Mouse (Mus musculus): Measurements from ENCODE around the gene Grip2. TPM values are rescaled to one million over a fixed set of nuclear protein-coding genes. Genes with fewer than 3 reads are reported as not detected.
A peak's percentile ranks its signal among the peaks of the same experiment; 100 is the strongest.

Grip2 gene
- polyA plus RNA-seq, 1 experiment from 2014 or later = 0.55 TPM

DNA sequence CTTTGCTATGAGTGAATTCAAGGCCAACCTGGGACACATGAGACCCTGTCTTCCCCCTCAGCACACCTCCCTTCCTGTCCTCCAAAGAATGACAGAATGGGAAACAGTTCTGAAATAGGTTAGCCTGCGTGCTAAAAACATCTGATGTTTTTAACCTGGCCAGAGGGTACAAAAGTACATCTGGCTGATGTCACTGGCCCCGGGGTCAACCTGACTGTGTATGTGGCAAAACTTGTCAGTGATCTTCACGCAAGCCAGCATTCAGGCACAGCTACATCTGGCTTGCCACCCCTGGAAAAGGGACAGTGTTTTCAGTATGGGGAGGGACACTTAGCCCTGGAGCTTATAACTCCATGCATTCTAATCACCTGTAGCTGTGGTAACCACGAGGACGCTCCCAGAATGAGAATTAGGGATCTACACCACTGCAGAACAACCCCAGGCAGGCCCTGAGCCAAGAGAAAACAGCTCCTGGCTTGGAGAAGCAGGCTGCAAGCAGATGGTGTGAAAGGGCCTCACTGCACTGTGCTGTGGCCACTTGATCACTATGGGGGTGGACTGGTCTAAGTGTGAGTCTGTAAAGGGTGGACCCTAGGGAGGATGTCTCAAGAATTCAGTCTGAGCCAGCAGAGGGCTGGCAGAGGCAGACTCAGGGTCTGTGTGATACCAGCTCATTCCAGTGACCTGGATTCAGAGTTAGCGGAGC is 107.9 kb downstream of the Grip2 start:
- no peak overlapping the region for H3K4me2 ChIP-seq (ENCODE audit: low read depth, low read length, severe bottlenecking)
- DNase-seq (ENCODE audit: low spot score) (no peak), ATAC-seq (replicated peaks; ENCODE audit: low FRiP score) (peak; percentile 63)
- H3K27me3 ChIP-seq (ENCODE audit: control insufficient read depth, insufficient read depth, low read length) = no peaks in the 10 kb centered on the region
- 59% methylated on average over 6 of the region's 6 CpGs for WGBS
- H3K9me3 ChIP-seq (ENCODE audit: control insufficient read depth, low read length) = no peaks in the 10 kb centered on the region
- H3K4me1 ChIP-seq (replicated peaks; ENCODE audit: control insufficient read depth, insufficient read depth, low read length) = peaks cover 30% of the 10 kb centered on the region
- no peaks in the 10 kb centered on the region; the same call in 1 of the 2 replicates for H3K36me3 ChIP-seq (ENCODE audit: control insufficient read depth, insufficient read depth, low read length)
- peak overlapping the region; percentile 79 for H3K27ac ChIP-seq (ENCODE audit: low read depth, low read length)
- peak overlapping the region; percentile 31; the same call in 1 of the 2 replicates for H3K9ac ChIP-seq (ENCODE audit: low read length)
- no peak overlapping the region for H3K4me3 ChIP-seq (ENCODE audit: low read depth, low read length)

DNA sequence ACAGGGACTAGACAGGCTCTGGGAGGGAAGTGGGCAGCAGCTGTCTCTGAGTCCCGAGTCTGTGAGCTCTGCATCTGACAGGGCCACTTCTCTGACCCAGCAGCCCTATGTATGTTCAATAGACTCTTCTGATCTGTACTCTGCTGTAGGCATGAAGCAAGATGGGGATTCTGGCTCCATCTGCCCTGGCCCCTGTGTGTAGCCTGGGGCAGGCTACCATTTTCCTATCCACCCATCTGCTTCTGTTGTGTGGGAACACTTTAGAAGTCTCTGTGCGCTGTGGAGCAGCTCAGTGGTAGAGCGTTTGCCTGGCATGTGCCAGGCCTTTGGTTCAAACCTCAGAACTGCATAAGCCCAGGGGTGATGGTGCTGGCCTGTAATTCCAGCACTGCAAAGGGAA is 108.4 kb downstream of the Grip2 start:
- Histone ChIP-seq H3K9me3 (ENCODE audit: control insufficient read depth, low read length) (no peaks in the 10 kb centered on the region), H3K4me3 (ENCODE audit: low read depth, low read length) (no peak overlapping the region), H3K9ac (ENCODE audit: low read length) (no peak overlapping the region), H3K4me1 (replicated peaks; ENCODE audit: control insufficient read depth, insufficient read depth, low read length) (peaks cover 32% of the 10 kb centered on the region), H3K27me3 (ENCODE audit: control insufficient read depth, insufficient read depth, low read length) (no peaks in the 10 kb centered on the region), H3K4me2 (ENCODE audit: low read depth, low read length, severe bottlenecking) (no peak overlapping the region), H3K27ac (ENCODE audit: low read depth, low read length) (peak overlapping the region; percentile 66), H3K36me3 (ENCODE audit: control insufficient read depth, insufficient read depth, low read length) (no peaks in the 10 kb centered on the region; the same call in 1 of the 2 replicates)
- WGBS = 70% methylated on average over 3 of the region's 3 CpGs
- ATAC-seq (replicated peaks; ENCODE audit: low FRiP score) = no peak
- DNase-seq (ENCODE audit: low spot score) = no peak

DNA sequence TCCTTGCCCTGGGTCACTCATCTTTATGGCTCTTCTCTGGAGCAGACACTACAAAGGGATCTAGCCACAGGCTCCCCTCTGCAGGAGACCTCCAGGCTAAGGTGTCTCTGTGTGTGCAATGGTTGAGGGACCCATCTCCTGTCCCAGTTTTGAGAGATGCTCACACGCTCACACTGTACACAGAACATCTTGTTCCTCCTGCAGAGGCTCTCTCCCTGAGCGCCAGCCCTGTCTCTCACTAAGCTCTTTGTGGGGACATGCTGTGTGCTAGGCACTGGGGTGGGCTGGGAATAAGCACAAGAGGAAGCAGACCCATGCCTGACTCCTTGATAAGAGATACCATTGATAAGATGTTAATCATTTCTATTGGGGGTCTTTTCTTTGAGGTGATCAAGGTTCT is 109.0 kb downstream of the Grip2 start:
- no peak for ATAC-seq (replicated peaks; ENCODE audit: low FRiP score)
- Histone ChIP-seq H3K27ac (ENCODE audit: low read depth, low read length) (peak overlapping the region; percentile 66; the same call in 1 of the 2 replicates), H3K4me3 (ENCODE audit: low read depth, low read length) (no peak overlapping the region), H3K9me3 (ENCODE audit: control insufficient read depth, low read length) (no peaks in the 10 kb centered on the region), H3K4me1 (replicated peaks; ENCODE audit: control insufficient read depth, insufficient read depth, low read length) (peaks cover 37% of the 10 kb centered on the region), H3K9ac (ENCODE audit: low read length) (no peak overlapping the region), H3K36me3 (ENCODE audit: control insufficient read depth, insufficient read depth, low read length) (no peaks in the 10 kb centered on the region), H3K27me3 (ENCODE audit: control insufficient read depth, insufficient read depth, low read length) (no peaks in the 10 kb centered on the region), H3K4me2 (ENCODE audit: low read depth, low read length, severe bottlenecking) (no peak overlapping the region)
- no peak for DNase-seq (ENCODE audit: low spot score)
- whole genome bisulfite sequencing = 86% methylated on average over 2 of the region's 2 CpGs

DNA sequence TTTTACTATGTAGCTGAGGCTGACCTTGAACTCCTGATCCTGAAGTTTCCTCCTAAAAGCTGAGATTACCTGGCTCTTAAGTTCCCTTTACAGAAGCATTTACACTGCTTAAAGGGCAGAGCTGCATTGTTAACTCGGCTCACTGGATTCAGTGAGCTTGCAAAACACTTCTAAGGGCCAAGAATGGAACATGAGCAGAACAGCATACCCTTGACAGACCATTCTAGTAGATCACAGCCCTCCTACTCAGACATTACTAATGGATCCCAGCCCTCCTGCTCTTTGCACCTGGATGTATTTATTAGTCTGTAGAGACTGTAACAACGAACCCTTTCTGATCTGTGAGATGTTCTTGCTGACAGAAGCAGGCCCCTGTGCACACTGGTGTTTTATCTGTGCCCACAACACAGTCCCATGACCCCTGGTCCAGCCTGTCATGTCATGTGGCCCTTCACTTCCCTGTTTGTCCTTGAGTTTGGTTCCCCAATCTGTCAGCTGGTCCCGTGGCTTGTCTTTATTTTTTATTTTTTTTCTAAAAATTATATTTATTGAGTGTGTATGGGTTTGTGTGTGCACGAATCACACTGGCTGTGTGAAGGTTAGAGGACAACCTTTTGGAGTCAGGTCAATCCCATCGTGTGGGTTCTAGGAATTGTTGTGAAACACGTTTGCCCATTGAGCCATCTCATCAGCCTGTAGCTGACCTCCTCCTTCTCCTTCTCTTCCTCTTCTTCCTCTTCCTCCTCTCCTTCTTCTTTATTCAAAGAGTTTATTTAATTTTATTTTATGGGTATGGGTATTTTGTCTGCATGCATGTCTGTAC is 110.9 kb downstream of the Grip2 start:
- ATAC-seq (replicated peaks; ENCODE audit: low FRiP score) (no peak), DNase-seq (ENCODE audit: low spot score) (no peak)
- Histone ChIP-seq H3K27ac (ENCODE audit: low read depth, low read length) (no peak overlapping the region), H3K27me3 (ENCODE audit: control insufficient read depth, insufficient read depth, low read length) (no peaks in the 10 kb centered on the region), H3K9me3 (ENCODE audit: control insufficient read depth, low read length) (no peaks in the 10 kb centered on the region), H3K36me3 (ENCODE audit: control insufficient read depth, insufficient read depth, low read length) (no peaks in the 10 kb centered on the region), H3K9ac (ENCODE audit: low read length) (no peak overlapping the region), H3K4me2 (ENCODE audit: low read depth, low read length, severe bottlenecking) (no peak overlapping the region), H3K4me1 (replicated peaks; ENCODE audit: control insufficient read depth, insufficient read depth, low read length) (peaks cover 42% of the 10 kb centered on the region), H3K4me3 (ENCODE audit: low read depth, low read length) (no peak overlapping the region)
- 83% methylated on average over 6 of the region's 6 CpGs for WGBS

DNA sequence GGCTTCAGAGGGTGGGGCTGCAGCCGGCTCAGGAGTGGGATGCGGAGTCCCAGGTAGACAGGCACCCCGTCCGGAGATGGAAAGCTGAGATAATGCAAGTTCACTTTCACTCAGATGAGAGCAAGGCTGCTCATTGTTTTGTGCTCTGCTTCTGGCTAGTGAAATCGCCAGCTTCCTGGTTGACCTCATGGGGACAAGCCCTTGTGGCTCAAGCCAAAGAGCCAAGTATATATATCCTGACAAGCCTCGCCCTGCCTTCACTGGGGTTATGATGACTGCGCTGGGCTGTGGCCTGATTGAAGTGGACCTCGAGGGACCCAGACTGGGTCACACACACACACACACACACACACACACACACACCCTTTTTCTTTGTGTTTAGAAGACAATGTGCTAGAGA is 112.0 kb downstream of the Grip2 start:
- no peak overlapping the region for H3K9ac ChIP-seq (ENCODE audit: low read length)

DNA sequence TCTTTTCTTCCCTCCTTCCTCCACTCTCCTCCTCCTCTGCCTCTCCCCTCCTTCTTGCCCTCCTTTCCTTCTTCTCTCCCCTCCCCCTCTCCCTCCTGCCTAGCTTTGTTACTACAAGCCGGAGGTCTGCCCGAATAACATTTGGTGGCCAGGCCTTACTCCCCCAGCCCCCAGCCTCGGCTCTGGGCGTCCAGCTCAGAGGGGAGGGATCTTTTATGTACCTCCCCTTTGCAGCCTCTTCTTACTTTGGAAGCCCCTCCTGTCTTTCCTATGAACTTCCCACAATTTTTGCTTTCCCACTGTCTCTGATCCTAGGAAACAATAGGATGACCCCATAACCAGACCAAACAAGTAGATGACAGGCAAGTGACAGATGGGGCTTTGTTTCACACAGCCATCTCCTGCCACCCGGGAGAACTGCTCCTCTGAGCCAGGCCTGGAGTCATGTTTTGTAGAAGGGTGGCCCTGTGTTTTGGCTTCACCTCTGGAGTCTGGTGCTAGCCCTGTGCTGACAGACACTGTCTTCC is 113.6 kb downstream of the Grip2 start:
- Histone ChIP-seq H3K9ac (ENCODE audit: low read length) (peak overlapping the region; percentile 17), H3K9me3 (ENCODE audit: control insufficient read depth, low read length) (no peaks in the 10 kb centered on the region), H3K27ac (ENCODE audit: low read depth, low read length) (peak overlapping the region; percentile 70), H3K27me3 (ENCODE audit: control insufficient read depth, insufficient read depth, low read length) (no peaks in the 10 kb centered on the region), H3K4me2 (ENCODE audit: low read depth, low read length, severe bottlenecking) (no peak overlapping the region), H3K4me1 (replicated peaks; ENCODE audit: control insufficient read depth, insufficient read depth, low read length) (peaks cover 18% of the 10 kb centered on the region), H3K4me3 (ENCODE audit: low read depth, low read length) (no peak overlapping the region), H3K36me3 (ENCODE audit: control insufficient read depth, insufficient read depth, low read length) (no peaks in the 10 kb centered on the region)
- no peak for DNase-seq (ENCODE audit: low spot score)
- no peak; the same call in 1 of the 2 replicates for ATAC-seq (replicated peaks; ENCODE audit: low FRiP score)
- 7% methylated on average over 5 of the region's 5 CpGs for WGBS

More for the DNA sequence above, 112.0 kb downstream of the Grip2 start:
- Histone ChIP-seq H3K4me2 (ENCODE audit: low read depth, low read length, severe bottlenecking) (no peak overlapping the region), H3K36me3 (ENCODE audit: control insufficient read depth, insufficient read depth, low read length) (no peaks in the 10 kb centered on the region), H3K9me3 (ENCODE audit: control insufficient read depth, low read length) (no peaks in the 10 kb centered on the region), H3K4me1 (replicated peaks; ENCODE audit: control insufficient read depth, insufficient read depth, low read length) (peaks cover 32% of the 10 kb centered on the region), H3K27me3 (ENCODE audit: control insufficient read depth, insufficient read depth, low read length) (no peaks in the 10 kb centered on the region), H3K4me3 (ENCODE audit: low read depth, low read length) (no peak overlapping the region), H3K27ac (ENCODE audit: low read depth, low read length) (no peak overlapping the region)
- DNase-seq (ENCODE audit: low spot score) (no peak), ATAC-seq (replicated peaks; ENCODE audit: low FRiP score) (no peak)
- WGBS = 92% methylated on average over 8 of the region's 8 CpGs

DNA sequence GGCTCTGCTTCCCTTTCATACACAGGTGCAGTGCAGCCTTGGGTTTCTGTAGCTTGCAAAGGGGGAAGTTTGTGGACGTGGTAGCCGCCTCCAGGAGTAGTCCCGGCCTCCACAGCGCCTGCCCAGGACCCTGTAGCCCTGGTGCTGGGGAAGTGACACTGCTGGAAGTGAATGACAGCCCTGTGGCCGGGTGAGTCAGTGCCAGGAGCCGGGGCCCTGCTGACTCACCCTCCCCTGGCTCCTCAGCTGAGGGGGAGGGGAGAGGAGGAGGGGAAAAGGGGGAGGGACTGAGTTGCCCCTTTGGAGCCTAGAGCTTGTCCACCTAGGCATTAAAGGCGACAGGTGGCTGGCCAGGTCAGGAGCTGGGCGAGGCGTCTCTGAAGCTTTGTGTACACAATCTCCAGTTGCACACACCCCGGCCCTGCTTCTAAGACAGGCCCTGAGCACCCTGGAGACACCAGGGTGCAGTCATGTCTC is 114.2 kb downstream of the Grip2 start:
- peak; percentile 63 for DNase-seq (ENCODE audit: low spot score)
- no peak overlapping the region for H3K4me3 ChIP-seq (ENCODE audit: low read depth, low read length)

DNA sequence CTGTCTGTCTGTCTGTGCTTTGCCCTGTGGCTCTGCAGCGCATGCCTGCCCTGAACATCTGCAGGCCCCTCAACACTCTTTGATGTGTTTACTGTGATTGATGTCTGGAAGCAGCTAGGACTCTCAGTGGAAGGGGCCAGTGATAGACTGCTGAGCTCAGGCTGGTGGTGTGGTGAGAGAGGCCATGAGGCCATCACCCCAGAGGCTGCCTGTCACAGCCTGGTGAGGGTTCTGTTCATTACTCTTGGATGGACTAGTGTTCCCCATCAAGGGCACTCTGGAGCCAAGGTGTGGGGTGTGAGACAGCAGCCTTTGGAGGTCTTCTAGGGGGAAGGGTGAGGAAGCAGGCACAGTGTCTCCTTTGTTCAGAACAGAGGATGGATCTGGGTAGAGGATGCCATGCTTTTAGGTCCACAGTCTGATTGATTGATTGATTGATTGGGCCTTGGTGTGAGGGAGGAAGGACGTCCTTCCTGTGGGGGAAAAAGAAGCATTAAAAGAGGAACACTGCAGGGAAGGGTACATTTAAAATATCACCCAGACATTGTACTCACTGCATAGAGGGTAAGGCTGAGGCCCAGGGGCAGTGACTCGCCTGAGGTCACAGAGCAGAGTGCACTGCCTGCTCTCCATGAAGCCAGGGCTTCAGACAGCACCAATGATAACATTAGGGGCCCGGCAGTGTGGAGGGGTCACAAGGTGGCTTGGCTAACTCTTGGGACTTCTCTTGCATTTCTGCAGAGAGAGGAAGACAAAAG is 114.8 kb downstream of the Grip2 start:
- 34% methylated on average over 4 of the region's 4 CpGs for WGBS
- no peak for ATAC-seq (replicated peaks; ENCODE audit: low FRiP score)

More for the DNA sequence above, 114.2 kb downstream of the Grip2 start:
- Histone ChIP-seq H3K4me2 (ENCODE audit: low read depth, low read length, severe bottlenecking) (no peak overlapping the region), H3K27me3 (ENCODE audit: control insufficient read depth, insufficient read depth, low read length) (no peaks in the 10 kb centered on the region), H3K36me3 (ENCODE audit: control insufficient read depth, insufficient read depth, low read length) (no peaks in the 10 kb centered on the region), H3K9ac (ENCODE audit: low read length) (peak overlapping the region; percentile 17), H3K27ac (ENCODE audit: low read depth, low read length) (peak overlapping the region; percentile 70), H3K4me1 (replicated peaks; ENCODE audit: control insufficient read depth, insufficient read depth, low read length) (peaks cover 17% of the 10 kb centered on the region), H3K9me3 (ENCODE audit: control insufficient read depth, low read length) (no peaks in the 10 kb centered on the region)
- ATAC-seq (replicated peaks; ENCODE audit: low FRiP score) = peak; percentile 48
- 7% methylated on average over 9 of the region's 10 CpGs for WGBS

More for the DNA sequence above, 114.8 kb downstream of the Grip2 start:
- Histone ChIP-seq H3K9me3 (ENCODE audit: control insufficient read depth, low read length) (no peaks in the 10 kb centered on the region), H3K4me1 (replicated peaks; ENCODE audit: control insufficient read depth, insufficient read depth, low read length) (peaks cover 19% of the 10 kb centered on the region), H3K9ac (ENCODE audit: low read length) (peak overlapping the region; percentile 17), H3K27me3 (ENCODE audit: control insufficient read depth, insufficient read depth, low read length) (no peaks in the 10 kb centered on the region), H3K4me3 (ENCODE audit: low read depth, low read length) (no peak overlapping the region), H3K36me3 (ENCODE audit: control insufficient read depth, insufficient read depth, low read length) (no peaks in the 10 kb centered on the region), H3K4me2 (ENCODE audit: low read depth, low read length, severe bottlenecking) (no peak overlapping the region), H3K27ac (ENCODE audit: low read depth, low read length) (peak overlapping the region; percentile 70)
- no peak for DNase-seq (ENCODE audit: low spot score)
